Comparison of ENCODE assay signal across 14 mouse cellular contexts in genomic region chr6:124329622-124330021, GRCm38 (mm10).
A peak's percentile ranks its signal among the peaks of the same experiment; 100 is the strongest.
DNase-seq lines count a peak whose midpoint lies in the region; TF ChIP-seq lines count a peak whose summit lies in the region.
"Had no signal": no experiment of that assay in that cellular context is flagged by ENCODE, and none has a peak within 500 bp of the region (broad histone marks: within the 10 kb centered on the region; RNA-seq: fewer than 3 reads in every experiment).

No protein-coding gene starts in this region.

- no peaks in the 10 kb centered on the region for H3K9me3 ChIP-seq in E14TG2a.4 (ENCODE audit: low read length)
- H3K9me3 ChIP-seq: embryonic facial prominence, embryonic 12.5 days; G1E; midbrain, embryonic 10.5 days had no signal

- no peaks in the 10 kb centered on the region for H3K4me1 ChIP-seq in E14TG2a.4 (replicated peaks; ENCODE audit: low read depth, low read length)
- H3K4me1 ChIP-seq: embryonic facial prominence, embryonic 12.5 days; midbrain, embryonic 10.5 days had no signal

- TF ChIP-seq CTCF in E14TG2a.4 (conservative IDR thresholded peaks at IDR 0.05; ENCODE audit: low read length): peak; percentile 65

- no peak overlapping the region for H3K4me3 ChIP-seq in E14TG2a.4 (replicated peaks; ENCODE audit: low read length)
- H3K4me3 ChIP-seq: embryonic facial prominence, embryonic 12.5 days; midbrain, embryonic 10.5 days had no signal

- peak; percentile 21 for DNase-seq in kidney, adult 9 months
- no peak for DNase-seq in kidney, postnatal 10 days
- peak; percentile 36 for DNase-seq in 416B (ENCODE audit: low read depth)
- DNase-seq in induced T-regulatory cell, adult 2 months (ENCODE audit: low read depth): peak; percentile 37
- no peak for DNase-seq in cerebellum, postnatal 4 days (ENCODE audit: low spot score in 2 of 2)
- no peak for DNase-seq in layer of hippocampus, adult 9-10 months (ENCODE audit: low spot score)
- no peak for DNase-seq in testis, postnatal 14 days (ENCODE audit: low spot score)
- DNase-seq: cerebellum, postnatal 14 days; lung, adult 18-20 months; spleen, adult 18-20 months had no signal

- H3K36me3 ChIP-seq in E14TG2a.4 (ENCODE audit: insufficient read depth, low read length): no peaks in the 10 kb centered on the region
- H3K36me3 ChIP-seq: embryonic facial prominence, embryonic 12.5 days; G1E; midbrain, embryonic 10.5 days had no signal

- no peaks in the 10 kb centered on the region for H3K27me3 ChIP-seq in E14TG2a.4 (ENCODE audit: insufficient read depth, low read length)
- H3K27me3 ChIP-seq: embryonic facial prominence, embryonic 12.5 days had no signal

Comparison
In these comparisons a context has a peak if more than half of its experiments do, and no peak if none do; other contexts are left out.
1. DNase-seq: peak in kidney, adult 9 months (single experiment), 416B (single experiment) and induced T-regulatory cell, adult 2 months (single experiment); none in kidney, postnatal 10 days (single experiment), cerebellum, postnatal 4 days (0 of 2), layer of hippocampus, adult 9-10 months (single experiment) and testis, postnatal 14 days (single experiment).